Mouse (Mus musculus) G1E (cell line): ENCODE measurements around the gene Pls3.

ENCODE experiments used
- CTCF ChIP-seq: IDR thresholded peaks from 2 replicates; pipeline ENCODE4 v1.5.1; 2012; ENCODE audit warnings: low read depth, low read length, inconsistent platforms, mixed read lengths
- POLR2AphosphoS5 ChIP-seq: IDR thresholded peaks from 2 replicates; pipeline ENCODE4 v1.6.1; 2012; ENCODE audit warnings: low read depth, low read length, inconsistent platforms; ENCODE audit not compliant: insufficient replicate concordance
- TAL1 ChIP-seq: conservative IDR thresholded peaks from 2 replicates; pipeline ENCODE4 v1.6.1; 2012; ENCODE audit warnings: low read depth, low read length, inconsistent platforms, mixed read lengths

- TF ChIP-seq CTCF (no peak), TAL1 (no peak), POLR2AphosphoS5 (no peak)
Measured at GRCm38 (mm10) chrX:75779796-75780195, 95.2 kb downstream of the Pls3 start.
